Mouse (Mus musculus) C2C12 (cell line): ENCODE results near the gene Tgm5.

Source experiments
- CTCF ChIP-seq: IDR thresholded peaks from one replicate; pipeline ENCODE4 v1.5.1; 2011; ENCODE audit not compliant: control insufficient read depth, insufficient read depth, insufficient read length
- FOSL1 ChIP-seq: IDR thresholded peaks from one replicate; pipeline ENCODE4 v1.8.0; 2011; ENCODE audit warnings: mild to moderate bottlenecking, low read length; ENCODE audit not compliant: poor library complexity, insufficient read depth, severe bottlenecking
- MAX ChIP-seq: IDR thresholded peaks from one replicate; pipeline ENCODE4 v1.6.1; 2011; ENCODE audit warnings: mild to moderate bottlenecking, control low read depth
- MYOD1 ChIP-seq: IDR thresholded peaks from one replicate; pipeline ENCODE4 v1.6.1; 2011; ENCODE audit warnings: low read depth; ENCODE audit not compliant: control insufficient read depth, insufficient read length
- MYOG ChIP-seq: IDR thresholded peaks from one replicate; pipeline ENCODE4 v1.6.1; 2011; ENCODE audit not compliant: control insufficient read depth, insufficient read length; ENCODE audit errors: extremely low read depth
- USF1 ChIP-seq: IDR thresholded peaks from one replicate; pipeline ENCODE4 v1.6.1; 2011; ENCODE audit warnings: low read depth, mild to moderate bottlenecking, control low read depth, moderate library complexity

DNA sequence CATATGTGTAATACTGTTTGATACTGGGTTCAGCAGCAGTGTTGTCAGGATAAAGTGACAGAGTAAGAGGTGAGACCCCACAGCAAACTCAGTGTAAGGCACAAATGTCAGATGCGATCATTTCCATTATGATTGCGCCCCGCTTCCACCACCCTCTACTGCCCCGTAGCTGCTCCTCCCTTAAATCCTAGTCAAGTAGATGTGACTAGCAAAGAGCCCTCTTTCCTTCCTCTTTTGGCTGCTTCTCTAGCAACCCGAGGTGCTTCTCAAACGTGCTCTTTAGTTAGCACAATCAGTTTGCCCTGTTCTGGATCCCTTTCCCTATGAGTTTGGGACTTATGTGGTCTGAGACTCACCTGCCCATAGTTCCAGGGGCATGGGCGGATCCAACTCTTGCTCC lies 10.9 kb downstream of the Tgm5 start:
- no peak for TF ChIP-seq CTCF
- no peak for TF ChIP-seq USF1
- TF ChIP-seq MAX = no peak
- TF ChIP-seq MYOD1 = no peak
- TF ChIP-seq MYOG = no peak
- TF ChIP-seq FOSL1 = no peak
